Mouse (Mus musculus) spleen, adult 2 months (tissue): ENCODE measurements around the gene Nox4.

Source experiments
- CTCF ChIP-seq: fragments of 200-500 bp; IDR thresholded peaks from 2 replicates; pipeline ENCODE4 v1.5.1; 2011; ENCODE audit warnings: mild to moderate bottlenecking, inconsistent platforms; ENCODE audit not compliant: insufficient read depth, insufficient read length, insufficient replicate concordance; ENCODE audit errors: extremely low read depth
- POLR2A ChIP-seq: fragments of 200-500 bp; IDR thresholded peaks from 2 replicates; pipeline ENCODE4 v1.6.1; 2011; ENCODE audit warnings: low read depth, low read length, inconsistent platforms

GRCm38 (mm10) chr7:87397023-87397422 lies 151.1 kb downstream of the Nox4 start:
- TF ChIP-seq CTCF (no peak), POLR2A (no peak)
